Mouse (Mus musculus): ENCODE measurements around the gene Rpap1. TPM values are rescaled to one million over a fixed set of nuclear protein-coding genes. Genes with fewer than 3 reads are reported as not detected.

Gene Rpap1
- total and polyA plus RNA-seq, 3 experiments = 8.1 to 41.3 (median 22.3) TPM

- Histone ChIP-seq H3K9me3 (replicated peaks) (no peaks in the 10 kb centered on the region; the same call in 1 of the 2 replicates), H3K27me3 (ENCODE audit: insufficient read depth, low read length) (peaks cover 53% of the 10 kb centered on the region), H3K4me1 (ENCODE audit: insufficient read depth, low read depth, low read length) (peaks cover 14% of the 10 kb centered on the region), H3K36me3 (replicated peaks) (no peaks in the 10 kb centered on the region), H3K4me3 (ENCODE audit: low read depth, low read length) (peak overlapping the region; percentile 55; the same call in 1 of the 2 replicates)
- DNase-seq (ENCODE audit: low spot score) (no peak), ATAC-seq (ENCODE audit: extremely low read depth, insufficient number of reproducible peaks, low FRiP score, poor library complexity, severe bottlenecking) (no peak)
- TF ChIP-seq POLR2AphosphoS5 (IDR thresholded peaks at IDR 0.05; ENCODE audit: insufficient replicate concordance, low read depth, low read length) = no peak
- no peak for TF ChIP-seq GATA1 (IDR thresholded peaks at IDR 0.05; ENCODE audit: borderline replicate concordance, low read length)
- TF ChIP-seq TAL1 (conservative IDR thresholded peaks at IDR 0.05; ENCODE audit: low read depth, low read length) = no peak
- no peak for TF ChIP-seq GATA2 (IDR thresholded peaks at IDR 0.05; ENCODE audit: borderline replicate concordance, low read depth, low read length)
- no peak for TF ChIP-seq CTCF (IDR thresholded peaks at IDR 0.05; ENCODE audit: low read depth, low read length)
Observed at GRCm38 (mm10) chr2:119758101-119758843, 29.1 kb downstream of the Rpap1 start.

GRCm38 (mm10) chr2:119757601-119758100, 29.7 kb downstream of the Rpap1 start:
- no peak for ATAC-seq (ENCODE audit: extremely low read depth, insufficient number of reproducible peaks, low FRiP score, poor library complexity, severe bottlenecking)

GRCm38 (mm10) chr2:119749260-119749659, 38.1 kb downstream of the Rpap1 start:
- Histone ChIP-seq H3K36me3 (replicated peaks) (peaks cover 8% of the 10 kb centered on the region), H3K27me3 (ENCODE audit: insufficient read depth, low read length) (peaks cover 35% of the 10 kb centered on the region), H3K9me3 (replicated peaks) (no peaks in the 10 kb centered on the region), H3K4me3 (ENCODE audit: low read depth, low read length) (no peak overlapping the region), H3K4me1 (ENCODE audit: insufficient read depth, low read depth, low read length) (peaks cover 10% of the 10 kb centered on the region)
- DNase-seq (ENCODE audit: low spot score) = no peak
- TF ChIP-seq CTCF (IDR thresholded peaks at IDR 0.05; ENCODE audit: low read depth, low read length) (no peak), GATA1 (IDR thresholded peaks at IDR 0.05; ENCODE audit: borderline replicate concordance, low read length) (no peak), POLR2AphosphoS5 (IDR thresholded peaks at IDR 0.05; ENCODE audit: insufficient replicate concordance, low read depth, low read length) (no peak), GATA2 (IDR thresholded peaks at IDR 0.05; ENCODE audit: borderline replicate concordance, low read depth, low read length) (no peak), TAL1 (conservative IDR thresholded peaks at IDR 0.05; ENCODE audit: low read depth, low read length) (no peak)
- no peak for ATAC-seq (ENCODE audit: extremely low read depth, insufficient number of reproducible peaks, low FRiP score, poor library complexity, severe bottlenecking)

More at GRCm38 (mm10) chr2:119757601-119758100, 29.7 kb downstream of the Rpap1 start:
- peaks cover 14% of the 10 kb centered on the region for H3K4me1 ChIP-seq (ENCODE audit: insufficient read depth, low read depth, low read length)
- no peaks in the 10 kb centered on the region; the same call in 1 of the 2 replicates for H3K9me3 ChIP-seq (replicated peaks)
- H3K27me3 ChIP-seq (ENCODE audit: insufficient read depth, low read length) = peaks cover 59% of the 10 kb centered on the region
- H3K4me3 ChIP-seq (ENCODE audit: low read depth, low read length) = peak overlapping the region; percentile 55; the same call in 1 of the 2 replicates
- H3K36me3 ChIP-seq (replicated peaks) = no peaks in the 10 kb centered on the region
- TF ChIP-seq POLR2AphosphoS5 (IDR thresholded peaks at IDR 0.05; ENCODE audit: insufficient replicate concordance, low read depth, low read length) = no peak
- TF ChIP-seq GATA1 (IDR thresholded peaks at IDR 0.05; ENCODE audit: borderline replicate concordance, low read length) = no peak
- TF ChIP-seq CTCF (IDR thresholded peaks at IDR 0.05; ENCODE audit: low read depth, low read length) = no peak
- no peak for DNase-seq (ENCODE audit: low spot score)

GRCm38 (mm10) chr2:119747554-119747953, 39.8 kb downstream of the Rpap1 start:
- TF ChIP-seq CTCF (IDR thresholded peaks at IDR 0.05; ENCODE audit: low read depth, low read length) (no peak), GATA2 (IDR thresholded peaks at IDR 0.05; ENCODE audit: borderline replicate concordance, low read depth, low read length) (no peak), TAL1 (conservative IDR thresholded peaks at IDR 0.05; ENCODE audit: low read depth, low read length) (no peak), GATA1 (IDR thresholded peaks at IDR 0.05; ENCODE audit: borderline replicate concordance, low read length) (no peak), POLR2AphosphoS5 (IDR thresholded peaks at IDR 0.05; ENCODE audit: insufficient replicate concordance, low read depth, low read length) (no peak)
- no peak for ATAC-seq (ENCODE audit: extremely low read depth, insufficient number of reproducible peaks, low FRiP score, poor library complexity, severe bottlenecking)

GRCm38 (mm10) chr2:119745281-119745680, 42.1 kb downstream of the Rpap1 start:
- TF ChIP-seq POLR2AphosphoS5 (IDR thresholded peaks at IDR 0.05; ENCODE audit: insufficient replicate concordance, low read depth, low read length) = no peak
- no peak for TF ChIP-seq CTCF (IDR thresholded peaks at IDR 0.05; ENCODE audit: low read depth, low read length)
- TF ChIP-seq TAL1 (conservative IDR thresholded peaks at IDR 0.05; ENCODE audit: low read depth, low read length) = no peak
- no peaks in the 10 kb centered on the region for H3K9me3 ChIP-seq (replicated peaks)
- peaks cover 31% of the 10 kb centered on the region for H3K27me3 ChIP-seq (ENCODE audit: insufficient read depth, low read length)
- ATAC-seq (ENCODE audit: extremely low read depth, insufficient number of reproducible peaks, low FRiP score, poor library complexity, severe bottlenecking) (no peak), DNase-seq (ENCODE audit: low spot score) (no peak)
- no peak overlapping the region for H3K4me3 ChIP-seq (ENCODE audit: low read depth, low read length)
- H3K36me3 ChIP-seq (replicated peaks) = peaks cover 5% of the 10 kb centered on the region
- H3K4me1 ChIP-seq (ENCODE audit: insufficient read depth, low read depth, low read length) = peaks cover 48% of the 10 kb centered on the region

More at GRCm38 (mm10) chr2:119747554-119747953, 39.8 kb downstream of the Rpap1 start:
- Histone ChIP-seq H3K27me3 (ENCODE audit: insufficient read depth, low read length) (peaks cover 37% of the 10 kb centered on the region), H3K4me1 (ENCODE audit: insufficient read depth, low read depth, low read length) (peaks cover 27% of the 10 kb centered on the region), H3K4me3 (ENCODE audit: low read depth, low read length) (no peak overlapping the region), H3K36me3 (replicated peaks) (peaks cover 8% of the 10 kb centered on the region), H3K9me3 (replicated peaks) (no peaks in the 10 kb centered on the region)
- DNase-seq (ENCODE audit: low spot score) = no peak

GRCm38 (mm10) chr2:119744163-119745111, 42.9 kb downstream of the Rpap1 start:
- peak overlapping the region; percentile 44; the same call in 1 of the 2 replicates for H3K4me3 ChIP-seq (ENCODE audit: low read depth, low read length)
- ATAC-seq (ENCODE audit: extremely low read depth, insufficient number of reproducible peaks, low FRiP score, poor library complexity, severe bottlenecking) = no peak
- peaks cover 28% of the 10 kb centered on the region for H3K27me3 ChIP-seq (ENCODE audit: insufficient read depth, low read length)

More at GRCm38 (mm10) chr2:119744163-119745111, 42.9 kb downstream of the Rpap1 start:
- DNase-seq (ENCODE audit: low spot score) = no peak
- H3K36me3 ChIP-seq (replicated peaks) = peaks cover 2% of the 10 kb centered on the region
- H3K4me1 ChIP-seq (ENCODE audit: insufficient read depth, low read depth, low read length) = peaks cover 54% of the 10 kb centered on the region
- no peak for TF ChIP-seq TAL1 (conservative IDR thresholded peaks at IDR 0.05; ENCODE audit: low read depth, low read length)
- no peak for TF ChIP-seq CTCF (IDR thresholded peaks at IDR 0.05; ENCODE audit: low read depth, low read length)
- TF ChIP-seq GATA2 (IDR thresholded peaks at IDR 0.05; ENCODE audit: borderline replicate concordance, low read depth, low read length) = no peak
- no peak for TF ChIP-seq POLR2AphosphoS5 (IDR thresholded peaks at IDR 0.05; ENCODE audit: insufficient replicate concordance, low read depth, low read length)
- no peaks in the 10 kb centered on the region for H3K9me3 ChIP-seq (replicated peaks)

Measured in G1E (cell line).